Mouse (Mus musculus): Measurements from ENCODE around the gene Gm7682. TPM values are rescaled to one million over a fixed set of nuclear protein-coding genes. Genes with fewer than 3 reads are reported as not detected.
"Not testable (repeated sequence)": the region's sequence is repeated elsewhere in the genome, so short reads cannot be mapped to it uniquely, and the experiment has no call there.

Gene Gm7682
- polyA plus RNA-seq (2014; fragmentation: Nextera tagmentation; extraction: Ambion mirVana): not detected in 2 replicates

GRCm38 (mm10) chr5:94445484-94445883 is at the start of gene Gm7682:
TSS of gene Gm7682 (plus strand) at chr5:94445784.
- H3K4me2 ChIP-seq (ENCODE audit: low read depth, low read length); H3K9ac ChIP-seq (replicated peaks; ENCODE audit: low read length); H3K36me3 ChIP-seq (replicated peaks; ENCODE audit: control insufficient read depth, insufficient read depth, low read depth, low read length); H3K4me1 ChIP-seq (ENCODE audit: control insufficient read depth, insufficient read depth, low read length); H3K27me3 ChIP-seq (ENCODE audit: control insufficient read depth, insufficient read depth, low read length); H3K9me3 ChIP-seq (replicated peaks; ENCODE audit: control insufficient read depth, low read length); ATAC-seq (replicated peaks; ENCODE audit: insufficient number of reproducible peaks, low FRiP score, low TSS enrichment, low read depth); H3K4me3 ChIP-seq (ENCODE audit: low read depth, low read length); H3K27ac ChIP-seq (replicated peaks; ENCODE audit: low read depth, low read length); DNase-seq (ENCODE audit: low spot score): not testable (repeated sequence)
- no CpG with 5 or more reads among the region's 3 CpGs for WGBS

Other genes starting within 250 kb of the Gm7682 start
- not detected in 2 replicates for gene Gm3106, start 227.8 kb upstream of the Gm7682 start, polyA plus RNA-seq (2014; fragmentation: Nextera tagmentation; extraction: Ambion mirVana)
- not detected in 2 replicates for gene A430089I19Rik, start 139.0 kb upstream of the Gm7682 start, polyA plus RNA-seq (2014; fragmentation: Nextera tagmentation; extraction: Ambion mirVana)
- not detected in 2 replicates for gene Gm6502, start 131.3 kb upstream of the Gm7682 start, polyA plus RNA-seq (2014; fragmentation: Nextera tagmentation; extraction: Ambion mirVana)
- gene AA792892, start 106.0 kb upstream of the Gm7682 start, polyA plus RNA-seq (2014; fragmentation: Nextera tagmentation; extraction: Ambion mirVana): not detected in 2 replicates
- gene Gm3139, start 80.5 kb downstream of the Gm7682 start, polyA plus RNA-seq (2014; fragmentation: Nextera tagmentation; extraction: Ambion mirVana): not detected in 2 replicates
- gene Gm3147, start 170.6 kb downstream of the Gm7682 start, polyA plus RNA-seq (2014; fragmentation: Nextera tagmentation; extraction: Ambion mirVana): not detected in 2 replicates
- not detected in 2 replicates for gene Gm6509, start 178.2 kb downstream of the Gm7682 start, polyA plus RNA-seq (2014; fragmentation: Nextera tagmentation; extraction: Ambion mirVana)
- not detected in 2 replicates for gene Gm6205, start 202.6 kb downstream of the Gm7682 start, polyA plus RNA-seq (2014; fragmentation: Nextera tagmentation; extraction: Ambion mirVana)

Measured in embryonic facial prominence, embryonic 11.5 days (tissue).